Mouse (Mus musculus): ENCODE data around the gene Dpf2.

DNA sequence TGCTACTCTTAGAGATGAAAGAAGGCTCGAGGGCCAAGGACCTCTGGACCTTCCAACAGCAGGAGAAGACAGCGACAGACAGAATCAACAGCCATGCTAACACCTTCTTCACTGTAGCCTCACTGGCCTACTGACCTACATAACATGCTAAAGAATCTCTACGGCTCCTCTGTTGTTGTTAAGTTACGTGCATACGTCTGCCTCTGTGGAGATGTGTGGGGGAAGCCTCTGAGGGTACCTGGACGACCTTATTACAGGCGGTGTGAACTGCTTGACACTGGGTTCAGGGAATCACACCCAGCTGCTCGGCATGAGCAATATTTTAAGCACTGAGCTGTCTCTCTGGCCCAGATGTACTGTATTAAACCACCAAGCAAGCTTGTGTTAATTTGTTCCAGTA is 14.7 kb upstream of the Dpf2 start:
- TF ChIP-seq CTCF (IDR thresholded peaks at IDR 0.05; ENCODE audit: extremely low read depth, insufficient read depth, low read length) (no peak), POLR2A (IDR thresholded peaks at IDR 0.05; ENCODE audit: extremely low read depth, insufficient read depth, low read length) (no peak)
